Mouse (Mus musculus) layer of hippocampus, postnatal 10 days (tissue): ENCODE measurements around the gene Foxp1. TPM values are rescaled to one million over a fixed set of nuclear protein-coding genes. Genes with fewer than 3 reads are reported as not detected.

Source experiments
- DNase-seq, 2 experiments: peaks; one replicate each; pipeline ENCODE4 v3.0.0; 2021; ENCODE audit warnings: low spot score in 2 of 2
- total RNA-seq, 2 experiments: library from RNA; stranded (reverse); gene quantifications; 2 replicates each; pipeline ENCODE4 v1.2.3; 2021

The Foxp1 gene
- total RNA-seq, 2 experiments from 2014 or later = 139 to 149 TPM

- no peak for DNase-seq
Observed at GRCm38 (mm10) chr6:99301923-99302322, 220.6 kb downstream of the Foxp1 start.

GRCm38 (mm10) chr6:99300235-99300634, 222.3 kb downstream of the Foxp1 start:
- no peak for DNase-seq

GRCm38 (mm10) chr6:99299196-99299595, 223.3 kb downstream of the Foxp1 start:
- no peak for DNase-seq

- DNase-seq = no peak
Observed at GRCm38 (mm10) chr6:99297535-99297934, 225.0 kb downstream of the Foxp1 start.

- no peak for DNase-seq
Observed at GRCm38 (mm10) chr6:99295495-99295894, 227.0 kb downstream of the Foxp1 start.

- DNase-seq = no peak
Observed at GRCm38 (mm10) chr6:99289220-99289619, 233.3 kb downstream of the Foxp1 start.

- DNase-seq = no peak
Observed at GRCm38 (mm10) chr6:99285026-99285425, 237.5 kb downstream of the Foxp1 start.

GRCm38 (mm10) chr6:99284019-99284418, 238.5 kb downstream of the Foxp1 start:
- no peak for DNase-seq

GRCm38 (mm10) chr6:99282866-99283657, 239.5 kb downstream of the Foxp1 start:
- no peak for DNase-seq

- DNase-seq = no peak
Observed at GRCm38 (mm10) chr6:99281433-99281832, 241.1 kb downstream of the Foxp1 start.

GRCm38 (mm10) chr6:99280619-99281018, 241.9 kb downstream of the Foxp1 start:
- no peak for DNase-seq

- no peak for DNase-seq
Observed at GRCm38 (mm10) chr6:99277251-99277650, 245.3 kb downstream of the Foxp1 start.

GRCm38 (mm10) chr6:99276297-99276653, 246.2 kb downstream of the Foxp1 start:
- DNase-seq = no peak

GRCm38 (mm10) chr6:99275381-99276296, 246.9 kb downstream of the Foxp1 start:
- no peak for DNase-seq

- DNase-seq = no peak
Observed at GRCm38 (mm10) chr6:99274667-99275066, 247.9 kb downstream of the Foxp1 start.

GRCm38 (mm10) chr6:99274222-99274621, 248.3 kb downstream of the Foxp1 start:
- DNase-seq = no peak

GRCm38 (mm10) chr6:99273177-99273576, 249.3 kb downstream of the Foxp1 start:
- no peak for DNase-seq

- DNase-seq = no peak
Observed at GRCm38 (mm10) chr6:99272174-99272573, 250.3 kb downstream of the Foxp1 start.

- no peak for DNase-seq
Observed at GRCm38 (mm10) chr6:99271741-99272140, 250.8 kb downstream of the Foxp1 start.

GRCm38 (mm10) chr6:99269921-99270320, 252.6 kb downstream of the Foxp1 start:
- DNase-seq = no peak

GRCm38 (mm10) chr6:99268171-99269061, 254.1 kb downstream of the Foxp1 start:
- DNase-seq = peak in 1 of 2 experiments; percentile 18
